Mouse (Mus musculus) erythroblast, embryonic 14.5 days (primary cell): ENCODE measurements around the gene Gng8. TPM values are rescaled to one million over a fixed set of nuclear protein-coding genes. Genes with fewer than 3 reads are reported as not detected.

Source experiments
- H3K27me3 ChIP-seq: 2 replicates; pipeline ENCODE4 v1.6.1; 2012; ENCODE audit warnings: inconsistent platforms; ENCODE audit not compliant: control insufficient read depth
- H3K36me3 ChIP-seq: 2 replicates; pipeline ENCODE4 v1.6.1; 2012; ENCODE audit warnings: mild to moderate bottlenecking, inconsistent platforms; ENCODE audit not compliant: control insufficient read depth
- H3K4me1 ChIP-seq: 2 replicates; pipeline ENCODE4 v1.6.1; 2012; ENCODE audit warnings: inconsistent platforms; ENCODE audit not compliant: control insufficient read depth
- H3K4me3 ChIP-seq: replicated peaks from 2 replicates; pipeline ENCODE3; 2012; ENCODE audit warnings: moderate library complexity, mild to moderate bottlenecking, inconsistent platforms
- H3K9me3 ChIP-seq: 2 replicates; pipeline ENCODE4 v1.6.1; 2012; ENCODE audit warnings: low read length, inconsistent platforms, mixed read lengths; ENCODE audit not compliant: control insufficient read depth
- GATA1 ChIP-seq: IDR thresholded peaks from 2 replicates; pipeline ENCODE4 v1.6.1; 2012; ENCODE audit warnings: low read length, inconsistent platforms, mixed read lengths
- TAL1 ChIP-seq: IDR thresholded peaks from 3 replicates; pipeline ENCODE4 v1.6.1; 2012; ENCODE audit warnings: low read length, inconsistent platforms, mixed read lengths
- polyA plus RNA-seq: library from polyadenylated mRNA; stranded (reverse); fragments of >175 nt; gene quantifications from 2 replicates; pipeline ENCODE4 v1.2.3, GENCODE M21; 2012

The Gng8 gene
- polyA plus RNA-seq, 1 experiment: not detected

GRCm38 (mm10) chr7:16884334-16884733 lies 7.3 kb upstream of the Gng8 start:
- no peak overlapping the region for H3K4me3 ChIP-seq
- TF ChIP-seq TAL1 (no peak), GATA1 (no peak)
- peaks cover 75% of the 10 kb centered on the region for H3K27me3 ChIP-seq
- H3K9me3 ChIP-seq: peaks cover 26% of the 10 kb centered on the region
- no peaks in the 10 kb centered on the region; the same call in 1 of the 2 replicates for H3K36me3 ChIP-seq
- H3K4me1 ChIP-seq: 0 out of 2 replicates have a peak, but pooled peaks cover 2% of the 10 kb centered on the region

GRCm38 (mm10) chr7:16885271-16885776 lies 6.3 kb upstream of the Gng8 start:
- H3K36me3 ChIP-seq: no peaks in the 10 kb centered on the region; the same call in 1 of the 2 replicates
- H3K4me1 ChIP-seq: 0 out of 2 replicates have a peak, but pooled peaks cover 2% of the 10 kb centered on the region
- H3K4me3 ChIP-seq: no peak overlapping the region
- peaks cover 82% of the 10 kb centered on the region for H3K27me3 ChIP-seq
- peaks cover 26% of the 10 kb centered on the region for H3K9me3 ChIP-seq
- no peak for TF ChIP-seq GATA1

- TF ChIP-seq GATA1: no peak
- no peak for TF ChIP-seq TAL1
- H3K27me3 ChIP-seq: peaks cover 83% of the 10 kb centered on the region
- H3K9me3 ChIP-seq: peaks cover 26% of the 10 kb centered on the region
- no peak overlapping the region for H3K4me3 ChIP-seq
- H3K4me1 ChIP-seq: peaks cover 2% of the 10 kb centered on the region; the same call in 1 of the 2 replicates
- no peaks in the 10 kb centered on the region; the same call in 1 of the 2 replicates for H3K36me3 ChIP-seq
These were observed 5.7 kb upstream of the Gng8 start for GRCm38 (mm10) chr7:16885905-16886304.

- Histone ChIP-seq H3K9me3 (peaks cover 13% of the 10 kb centered on the region), H3K4me1 (peaks cover 24% of the 10 kb centered on the region), H3K4me3 (no peak overlapping the region), H3K27me3 (peaks cover 97% of the 10 kb centered on the region), H3K36me3 (no peaks in the 10 kb centered on the region; the same call in 1 of the 2 replicates)
- TF ChIP-seq GATA1 (no peak), TAL1 (no peak)
These were observed 1.1 kb upstream of the Gng8 start for GRCm38 (mm10) chr7:16890536-16890935.

- Histone ChIP-seq H3K4me1 (peaks cover 24% of the 10 kb centered on the region), H3K9me3 (peaks cover 9% of the 10 kb centered on the region), H3K36me3 (no peaks in the 10 kb centered on the region; the same call in 1 of the 2 replicates), H3K4me3 (no peak overlapping the region), H3K27me3 (peaks cover 94% of the 10 kb centered on the region)
- no peak for TF ChIP-seq GATA1
- no peak for TF ChIP-seq TAL1
These were observed 642 bp upstream of the Gng8 start for GRCm38 (mm10) chr7:16890944-16891343.

- Histone ChIP-seq H3K4me3 (peak overlapping the region; percentile 38), H3K27me3 (peaks cover 80% of the 10 kb centered on the region), H3K9me3 (no peaks in the 10 kb centered on the region), H3K4me1 (peaks cover 24% of the 10 kb centered on the region), H3K36me3 (no peaks in the 10 kb centered on the region)
- TF ChIP-seq TAL1: no peak
These were observed 755 bp downstream of the Gng8 start for GRCm38 (mm10) chr7:16892352-16892730.

- TF ChIP-seq TAL1 (no peak), GATA1 (no peak)
- Histone ChIP-seq H3K9me3 (no peaks in the 10 kb centered on the region), H3K36me3 (no peaks in the 10 kb centered on the region), H3K27me3 (peaks cover 68% of the 10 kb centered on the region), H3K4me3 (no peak overlapping the region), H3K4me1 (peaks cover 24% of the 10 kb centered on the region)
These were observed 2.0 kb downstream of the Gng8 start for GRCm38 (mm10) chr7:16893612-16894011.

- Histone ChIP-seq H3K9me3 (no peaks in the 10 kb centered on the region), H3K4me1 (peaks cover 24% of the 10 kb centered on the region), H3K4me3 (no peak overlapping the region), H3K36me3 (no peaks in the 10 kb centered on the region), H3K27me3 (peaks cover 65% of the 10 kb centered on the region)
- TF ChIP-seq GATA1 (no peak), TAL1 (no peak)
These were observed 2.7 kb downstream of the Gng8 start for GRCm38 (mm10) chr7:16894279-16894678.

GRCm38 (mm10) chr7:16895000-16895399 lies 3.4 kb downstream of the Gng8 start:
- H3K9me3 ChIP-seq: no peaks in the 10 kb centered on the region
- H3K27me3 ChIP-seq: peaks cover 64% of the 10 kb centered on the region
- no peak for TF ChIP-seq TAL1
- no peak for TF ChIP-seq GATA1
- peaks cover 24% of the 10 kb centered on the region for H3K4me1 ChIP-seq
- H3K36me3 ChIP-seq: no peaks in the 10 kb centered on the region
- H3K4me3 ChIP-seq: no peak overlapping the region

- no peaks in the 10 kb centered on the region for H3K36me3 ChIP-seq
- no peaks in the 10 kb centered on the region for H3K9me3 ChIP-seq
- no peak overlapping the region for H3K4me3 ChIP-seq
- TF ChIP-seq TAL1 (no peak), GATA1 (no peak)
- H3K27me3 ChIP-seq: peaks cover 60% of the 10 kb centered on the region
- H3K4me1 ChIP-seq: peaks cover 24% of the 10 kb centered on the region
These were observed 3.9 kb downstream of the Gng8 start for GRCm38 (mm10) chr7:16895511-16895910.
